Mouse (Mus musculus) T-helper 17 cell (primary cell): ENCODE results near the gene Thpo.

Source experiments
- in situ Hi-C, 2 experiments: fragments of 300-600 bp; cut with MboI, MseI; formaldehyde crosslinking; loops; 1 replicate in 1 of 2; 2 replicates in 1 of 2; pipeline ENCODE4 v1.15.1; 2025; ENCODE audit warnings: high pct_unique_total_duplicates in 2 of 2

Gene Thpo

GRCm38 (mm10) chr16:20725321-20725720 is 9.0 kb downstream of the Thpo start:
- in situ Hi-C loops: no loop called here

- in situ Hi-C loops: no loop called here
Measured at GRCm38 (mm10) chr16:20724338-20724748, 10.0 kb downstream of the Thpo start.

- in situ Hi-C loops: no loop called here
Measured at GRCm38 (mm10) chr16:20723247-20723646, 11.1 kb downstream of the Thpo start.

GRCm38 (mm10) chr16:20722736-20723135 is 11.6 kb downstream of the Thpo start:
- in situ Hi-C loops: no loop called here

- in situ Hi-C loops: no loop called here
Measured at GRCm38 (mm10) chr16:20721808-20722207, 12.5 kb downstream of the Thpo start.

GRCm38 (mm10) chr16:20717978-20718670 is 16.2 kb downstream of the Thpo start:
- in situ Hi-C loops: loop anchor here in 1 of 2 experiments (5.0 kb wide), 1 partner anchor 101 kb away; no protein-coding TSS in a partner anchor

- in situ Hi-C loops: loop anchor here in 1 of 2 experiments (5.0 kb wide), 1 partner anchor 100 kb away; no protein-coding TSS in a partner anchor
Measured at GRCm38 (mm10) chr16:20717181-20717977, 16.9 kb downstream of the Thpo start, which contains the start of the genes Polr2h and Clcn2. TSS of gene Polr2h (plus strand) at chr16:20717665. TSS of gene Clcn2 (minus strand) at chr16:20717746.

- in situ Hi-C loops: loop anchor here in 1 of 2 experiments (5.0 kb wide), 1 partner anchor 100 kb away; no protein-coding TSS in a partner anchor
Measured at GRCm38 (mm10) chr16:20716841-20717180, 17.5 kb downstream of the Thpo start.

- in situ Hi-C loops: loop anchor here in 1 of 2 experiments (5.0 kb wide), 1 partner anchor 99 kb away; no protein-coding TSS in a partner anchor
Measured at GRCm38 (mm10) chr16:20715976-20716840, 18.1 kb downstream of the Thpo start.

- in situ Hi-C loops: loop anchor here in 1 of 2 experiments (5.0 kb wide), 1 partner anchor 98 kb away; no protein-coding TSS in a partner anchor
Measured at GRCm38 (mm10) chr16:20715566-20715965, 18.7 kb downstream of the Thpo start.

- in situ Hi-C loops: loop anchor here in 1 of 2 experiments (5.0 kb wide), 1 partner anchor 98 kb away; no protein-coding TSS in a partner anchor
Measured at GRCm38 (mm10) chr16:20715161-20715560, 19.1 kb downstream of the Thpo start.

GRCm38 (mm10) chr16:20714307-20715080 is 19.8 kb downstream of the Thpo start:
- in situ Hi-C loops: loop anchor here in 1 of 2 experiments (5.0 kb wide), 1 partner anchor 97 kb away; no protein-coding TSS in a partner anchor

GRCm38 (mm10) chr16:20712889-20713288 is 21.4 kb downstream of the Thpo start:
- in situ Hi-C loops: no loop called here

GRCm38 (mm10) chr16:20712190-20712589 is 22.1 kb downstream of the Thpo start:
- in situ Hi-C loops: no loop called here

- in situ Hi-C loops: no loop called here
Measured at GRCm38 (mm10) chr16:20710810-20711209, 23.5 kb downstream of the Thpo start.

GRCm38 (mm10) chr16:20710370-20710769 is 23.9 kb downstream of the Thpo start:
- in situ Hi-C loops: no loop called here

GRCm38 (mm10) chr16:20708939-20709734 is 25.2 kb downstream of the Thpo start:
- in situ Hi-C loops: no loop called here

GRCm38 (mm10) chr16:20708220-20708938 is 25.9 kb downstream of the Thpo start:
- in situ Hi-C loops: no loop called here
